Mouse (Mus musculus) bone marrow, adult 2 months (tissue): Measurements from ENCODE around the gene Lingo2.

ENCODE experiments used
- CTCF ChIP-seq: fragments of 200-500 bp; IDR thresholded peaks from 2 replicates; pipeline ENCODE4 v1.5.1; 2011; ENCODE audit warnings: low read length, control low read depth; ENCODE audit not compliant: control insufficient read depth, insufficient read depth
- POLR2A ChIP-seq: fragments of 200-500 bp; IDR thresholded peaks from 2 replicates; pipeline ENCODE4 v1.6.1; 2011; ENCODE audit warnings: low read depth, mild to moderate bottlenecking, control low read depth, low read length, borderline replicate concordance; ENCODE audit not compliant: control insufficient read depth

- TF ChIP-seq POLR2A (no peak), CTCF (no peak)
Measured at GRCm38 (mm10) chr4:36824982-36825381, 126.6 kb downstream of the Lingo2 start.
